Mouse (Mus musculus) embryo, embryonic 10.5 days (tissue): ENCODE measurements around the gene Picalm.

ENCODE experiments used
- DNase-seq: peaks from one replicate; pipeline ENCODE4 v3.0.0-alpha.2; 2015; ENCODE audit warnings: low spot score

The Picalm gene

DNA sequence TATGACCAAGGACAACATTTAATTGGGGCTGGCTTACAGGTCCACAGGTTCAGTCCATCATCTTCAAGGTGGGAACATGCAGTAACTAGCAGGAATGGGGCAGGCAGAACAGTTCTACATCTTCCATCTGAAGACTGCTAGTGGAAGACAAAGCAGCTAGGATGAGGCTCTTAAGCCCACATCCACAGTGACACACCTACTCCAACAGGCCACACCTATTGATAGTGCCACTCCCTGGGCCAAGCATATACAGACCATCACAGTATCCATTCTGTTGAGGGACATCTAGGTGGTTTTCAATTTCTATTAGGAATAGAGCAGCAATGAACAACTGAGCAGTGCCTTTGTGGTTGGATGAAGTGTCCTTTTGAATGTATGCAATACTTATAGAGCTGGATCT, 80.9 kb downstream of the Picalm start:
- no peak for DNase-seq

GRCm38 (mm10) chr7:90216511-90216910, 86.5 kb downstream of the Picalm start:
- no peak for DNase-seq

GRCm38 (mm10) chr7:90218122-90218521, 88.1 kb downstream of the Picalm start:
- no peak for DNase-seq

DNA sequence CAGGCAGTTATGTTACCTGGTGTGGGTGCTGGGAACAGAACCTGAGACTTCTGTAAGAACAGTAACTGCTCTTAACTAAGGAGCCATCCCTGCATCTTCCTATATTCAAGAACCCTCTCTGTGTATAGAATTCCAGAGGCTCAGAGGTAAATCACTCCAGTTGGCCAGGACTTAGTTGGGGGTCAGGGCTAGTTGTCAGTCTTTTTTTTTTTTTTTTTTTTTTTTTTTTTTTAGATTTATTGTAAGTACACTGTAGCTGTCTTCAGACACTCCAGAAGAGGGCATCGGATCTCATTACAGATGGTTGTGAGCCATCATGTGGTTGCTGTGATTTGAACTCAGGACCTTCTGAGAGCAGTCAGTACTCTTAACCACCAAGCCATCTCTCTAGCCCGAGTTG, 91.5 kb downstream of the Picalm start:
- DNase-seq: no peak

- DNase-seq: no peak
These were observed 98.1 kb downstream of the Picalm start for GRCm38 (mm10) chr7:90228075-90228474.

DNA sequence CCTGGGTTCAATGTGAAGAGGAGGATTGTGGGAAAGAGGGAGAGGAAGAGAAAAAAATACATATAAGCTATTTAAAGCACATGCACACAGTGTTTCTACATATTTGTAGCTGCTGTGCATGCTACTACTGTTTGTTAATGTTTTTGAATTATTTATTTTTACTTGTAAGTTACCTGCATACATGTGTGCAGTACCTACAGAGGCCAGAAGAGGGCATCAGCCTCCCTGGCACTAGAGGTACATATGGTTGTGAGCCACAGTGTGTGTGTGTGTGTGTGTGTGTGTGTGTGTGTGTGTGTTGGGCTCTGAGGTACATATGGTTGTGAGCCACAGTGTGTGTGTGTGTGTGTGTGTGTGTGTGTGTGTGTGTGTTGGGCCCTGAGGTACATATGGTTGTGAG, 98.9 kb downstream of the Picalm start:
- DNase-seq: peak; percentile 46

GRCm38 (mm10) chr7:90231431-90231830, 101.4 kb downstream of the Picalm start:
- DNase-seq: no peak

DNA sequence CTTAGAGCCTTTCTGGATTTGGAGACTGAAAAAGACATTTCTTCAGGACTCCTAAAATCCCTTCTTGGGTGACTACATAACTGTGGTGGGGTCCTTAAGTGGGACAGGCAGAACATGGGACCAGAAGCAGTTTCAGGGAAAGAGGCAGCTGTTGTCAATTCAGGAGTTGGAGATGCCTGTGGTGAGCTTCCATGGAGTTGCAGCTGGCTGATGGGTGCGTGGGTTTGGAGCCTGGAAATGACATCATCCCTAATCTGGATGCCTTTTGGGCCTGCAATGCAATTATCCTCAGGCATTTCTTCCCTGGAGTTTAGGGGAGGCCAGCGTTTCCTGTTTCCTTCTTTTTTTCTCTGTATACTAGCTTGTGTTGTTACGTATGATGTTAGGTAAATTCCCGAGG, 103.9 kb downstream of the Picalm start:
- DNase-seq: no peak

GRCm38 (mm10) chr7:90236289-90236905, 106.4 kb downstream of the Picalm start:
- DNase-seq: no peak

DNA sequence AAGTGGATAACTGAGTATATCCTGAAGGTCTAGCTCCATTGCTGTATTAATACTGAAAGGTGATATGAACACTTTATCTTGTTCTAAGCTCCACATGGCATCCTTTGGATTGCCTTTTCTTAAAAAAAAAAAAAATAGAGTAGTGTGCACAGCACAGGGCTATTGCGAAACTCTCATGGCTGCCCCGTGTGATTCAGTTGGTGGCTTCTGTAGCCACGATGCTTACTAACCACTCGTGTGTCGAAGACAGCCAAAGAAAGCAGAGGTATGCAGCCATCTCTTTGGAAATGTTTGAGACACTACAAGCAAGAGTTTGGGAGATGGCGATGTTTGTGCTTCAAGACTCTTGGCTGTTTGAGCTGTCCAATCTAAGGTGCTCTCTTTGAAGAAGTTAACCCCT, 113.1 kb downstream of the Picalm start:
- no peak for DNase-seq

DNA sequence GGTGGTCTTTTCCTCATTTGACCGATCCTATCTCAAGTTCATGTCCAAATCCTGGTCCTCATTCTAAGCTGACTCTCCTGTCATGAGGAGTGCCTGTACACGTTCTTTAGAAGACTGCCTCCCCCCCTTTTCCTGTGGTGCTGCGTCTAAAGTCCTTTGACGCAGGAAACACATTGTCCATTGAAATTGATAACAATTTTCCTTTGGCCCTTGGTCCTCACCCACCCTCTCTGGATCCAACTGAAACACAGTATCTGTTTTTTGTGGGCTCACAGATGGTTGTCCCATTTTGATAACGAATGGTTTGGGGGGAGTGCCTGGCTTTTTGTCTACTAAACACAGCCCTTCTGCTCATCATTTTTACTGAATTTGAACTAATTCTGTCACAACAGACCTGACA, 113.6 kb downstream of the Picalm start:
- DNase-seq: no peak

DNA sequence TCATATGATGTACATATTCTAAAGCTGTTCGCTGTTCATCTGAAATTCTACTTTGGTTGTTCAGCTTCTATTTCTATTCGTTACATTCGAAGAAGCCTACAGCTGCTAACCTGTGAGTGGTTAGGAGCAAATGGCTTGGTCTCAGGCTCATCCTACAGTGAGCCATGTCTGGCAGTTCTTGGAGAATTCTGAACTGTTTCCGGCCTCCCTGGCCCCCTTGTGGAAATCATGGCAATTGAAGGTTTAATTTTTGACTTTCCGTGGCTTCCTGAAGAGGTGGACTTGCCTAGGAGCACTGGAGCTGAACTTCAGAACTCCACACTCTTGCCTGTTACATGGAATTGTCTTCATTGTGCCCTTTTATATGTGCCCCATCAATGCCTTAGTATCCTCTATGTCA, 122.9 kb downstream of the Picalm start:
- peak; percentile 44 for DNase-seq

DNA sequence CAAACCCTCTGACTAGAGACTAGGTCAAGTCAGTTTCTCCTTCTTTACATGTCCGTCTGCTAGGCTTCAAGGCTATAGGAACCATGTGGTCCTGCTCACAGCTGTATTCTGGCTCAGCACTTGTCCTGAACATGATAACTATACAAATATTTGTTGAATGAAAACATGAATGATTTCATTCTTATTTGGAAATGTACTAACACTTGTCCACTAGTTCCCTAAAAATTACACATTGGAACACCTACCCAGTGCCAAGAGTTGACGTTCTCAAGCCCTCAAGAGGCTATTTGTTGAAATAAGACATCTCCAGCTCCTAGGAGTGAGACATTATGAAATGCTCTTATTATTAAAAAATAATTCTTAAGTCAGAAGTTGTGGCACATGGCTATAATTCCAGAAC, 128.7 kb downstream of the Picalm start:
- DNase-seq: no peak

DNA sequence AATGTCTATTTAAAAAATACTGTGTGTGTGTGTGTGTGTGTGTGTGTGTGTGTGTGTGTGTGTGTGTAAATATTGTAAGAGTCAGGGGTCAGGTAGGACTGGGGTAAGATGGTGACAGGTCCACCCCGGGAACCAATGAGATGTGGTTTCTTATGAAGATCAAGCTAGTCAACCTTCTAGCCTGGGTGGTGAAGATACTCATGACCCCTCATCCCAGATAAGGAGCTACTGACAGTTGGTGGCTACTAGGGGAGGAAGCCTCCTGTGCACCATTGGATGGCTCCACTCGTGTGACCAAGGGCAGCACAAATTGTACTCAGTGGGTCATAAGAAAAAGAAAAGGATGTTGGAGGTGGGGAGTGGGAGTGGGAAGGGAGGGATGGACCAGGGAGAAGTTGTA, 129.9 kb downstream of the Picalm start:
- no peak for DNase-seq

DNA sequence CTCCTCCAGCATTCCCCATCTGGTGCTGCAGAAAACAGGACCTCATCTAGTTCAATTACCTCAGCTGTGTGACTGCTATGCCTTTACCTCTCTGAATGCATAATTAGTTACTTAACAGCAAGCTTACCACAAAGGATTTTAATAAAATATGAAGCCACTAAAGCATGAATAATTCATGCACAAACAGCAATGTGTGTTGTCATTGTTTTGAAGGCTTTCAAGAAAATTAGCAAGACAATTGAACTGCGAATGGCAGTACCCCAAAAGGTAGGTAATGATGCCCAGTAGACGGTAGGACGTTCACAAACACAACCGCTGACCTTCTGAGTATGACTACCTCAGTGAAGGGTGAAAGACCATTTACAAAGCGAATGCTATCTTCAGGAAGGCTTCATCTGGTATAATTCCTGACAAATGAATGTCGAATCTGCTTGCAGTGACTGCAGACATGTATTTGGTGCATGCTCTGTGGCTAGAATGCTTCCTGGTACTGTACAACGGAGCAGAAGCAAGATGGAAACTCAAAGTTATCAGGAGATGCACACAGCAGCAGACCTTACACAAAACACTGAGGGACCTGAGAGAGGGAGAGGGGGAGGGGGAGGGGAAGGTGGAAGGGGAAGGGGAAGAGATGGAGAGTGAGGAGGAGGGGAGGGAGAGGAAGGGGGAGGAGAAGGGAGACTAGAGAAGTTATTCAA, 132.0 kb downstream of the Picalm start:
- peak; percentile 6 for DNase-seq
